Mouse (Mus musculus) T-helper 17 cell (primary cell): Measurements from ENCODE around the gene Egflam.

ENCODE experiments used
- in situ Hi-C, 2 experiments: fragments of 300-600 bp; cut with MboI, MseI; formaldehyde crosslinking; loops; 1 replicate in 1 of 2; 2 replicates in 1 of 2; pipeline ENCODE4 v1.15.1; 2025; ENCODE audit warnings: high pct_unique_total_duplicates in 2 of 2

Gene Egflam

DNA sequence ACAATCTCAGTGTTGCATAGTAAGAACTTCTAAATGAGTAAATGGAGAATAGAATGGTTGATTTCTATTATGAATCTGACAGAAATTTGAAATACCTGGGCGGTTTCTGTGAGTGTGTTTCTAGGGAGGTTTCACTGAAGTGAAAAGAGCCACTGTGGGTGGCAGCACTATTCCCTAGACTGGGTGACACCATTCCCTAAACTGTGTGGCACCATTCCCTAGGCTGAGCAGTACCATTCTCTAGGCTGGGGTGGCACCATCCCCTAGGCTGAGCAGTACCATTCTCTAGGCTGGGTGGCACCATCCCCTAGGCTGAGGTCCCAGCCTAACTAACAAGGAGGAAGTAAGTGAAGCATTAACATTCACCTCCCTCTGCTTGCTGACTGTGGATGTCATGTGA lies 103.0 kb downstream of the Egflam start:
- in situ Hi-C loops, result no loop called here

- in situ Hi-C loops, result no loop called here
These were observed 105.3 kb downstream of the Egflam start for GRCm38 (mm10) chr15:7292854-7293253.

DNA sequence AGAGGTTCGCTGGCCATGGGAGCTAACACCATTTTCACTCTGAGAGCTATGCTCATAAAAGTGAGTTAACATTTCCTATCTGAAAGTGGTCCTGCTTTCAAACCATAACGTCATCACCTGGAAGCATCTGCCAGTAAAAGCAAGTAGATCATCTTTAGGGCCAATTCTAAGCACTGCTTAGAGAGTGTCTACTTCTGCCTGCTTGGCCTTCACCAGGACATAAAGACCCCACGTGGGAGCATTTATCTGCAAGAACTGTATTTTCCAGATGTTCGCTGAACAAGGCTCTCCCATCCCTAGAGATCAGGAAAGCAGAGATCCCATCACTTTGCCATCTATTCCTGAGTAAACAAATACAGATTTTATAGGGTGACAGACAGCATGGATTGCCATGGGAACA lies 108.2 kb downstream of the Egflam start:
- in situ Hi-C loops, result no loop called here

DNA sequence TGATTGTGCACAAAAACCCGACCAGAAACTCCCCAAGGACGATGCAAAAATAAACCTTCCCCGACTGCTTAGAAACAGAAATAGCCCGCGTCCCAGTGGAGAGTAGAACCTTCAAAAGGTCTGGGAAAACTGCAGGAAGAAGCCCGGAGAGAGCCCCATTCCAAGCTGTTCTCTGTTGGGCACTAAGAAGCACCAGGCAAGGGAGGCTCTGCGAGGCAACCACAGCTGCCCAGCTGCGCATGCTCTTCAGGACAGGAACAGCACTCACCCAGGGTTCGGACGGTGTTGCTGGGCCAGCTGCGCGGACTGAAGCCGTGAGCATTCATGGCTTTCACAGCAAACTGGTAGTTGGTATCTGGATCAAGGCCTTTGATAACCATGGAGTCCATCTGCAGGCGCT lies 108.7 kb downstream of the Egflam start:
- in situ Hi-C loops, result no loop called here

GRCm38 (mm10) chr15:7288841-7289424 lies 109.3 kb downstream of the Egflam start:
- in situ Hi-C loops, result no loop called here

DNA sequence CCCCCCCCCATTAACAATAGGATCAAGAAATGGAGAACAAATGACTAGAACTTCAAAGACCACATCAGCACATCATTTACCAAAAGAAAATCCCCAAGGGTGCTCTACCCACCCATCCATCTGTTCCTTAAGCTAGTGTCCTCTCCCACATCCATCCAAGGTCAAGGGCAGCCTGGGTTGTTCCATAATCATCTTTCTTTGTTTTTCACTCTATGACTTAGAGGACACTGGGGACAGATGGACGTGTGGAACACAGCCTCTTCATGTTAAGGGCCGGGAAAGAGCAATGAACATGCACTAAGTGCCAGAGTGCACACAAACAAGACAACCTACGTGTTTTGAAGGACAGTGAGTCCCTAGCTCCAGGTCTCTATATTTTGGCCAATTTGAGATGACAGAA lies 110.3 kb downstream of the Egflam start:
- in situ Hi-C loops, result no loop called here

GRCm38 (mm10) chr15:7281579-7281978 lies 116.6 kb downstream of the Egflam start:
- in situ Hi-C loops, result no loop called here

GRCm38 (mm10) chr15:7263822-7264221 lies 134.4 kb downstream of the Egflam start:
- in situ Hi-C loops, result no loop called here

- in situ Hi-C loops, result no loop called here
These were observed 134.9 kb downstream of the Egflam start for GRCm38 (mm10) chr15:7263339-7263738.

DNA sequence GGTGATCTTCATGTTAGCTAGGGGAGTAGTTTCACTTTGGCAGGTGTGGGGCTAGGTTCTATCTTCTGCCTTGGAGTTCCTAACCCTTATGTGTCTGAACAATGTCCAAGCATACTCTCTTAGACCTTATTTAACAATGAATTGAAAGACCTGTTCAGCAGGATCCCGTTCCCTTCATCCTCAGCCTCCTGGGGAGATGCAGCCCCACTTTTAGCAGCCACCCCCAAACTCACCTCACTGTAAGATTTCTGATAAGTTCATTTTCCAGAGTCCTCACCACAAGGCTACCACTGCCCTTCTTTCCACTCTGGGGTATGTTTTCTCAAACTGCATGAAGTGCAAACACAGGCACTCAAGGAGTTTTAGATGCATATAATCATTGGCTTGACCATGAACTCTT lies 136.8 kb downstream of the Egflam start:
- in situ Hi-C loops, result no loop called here

DNA sequence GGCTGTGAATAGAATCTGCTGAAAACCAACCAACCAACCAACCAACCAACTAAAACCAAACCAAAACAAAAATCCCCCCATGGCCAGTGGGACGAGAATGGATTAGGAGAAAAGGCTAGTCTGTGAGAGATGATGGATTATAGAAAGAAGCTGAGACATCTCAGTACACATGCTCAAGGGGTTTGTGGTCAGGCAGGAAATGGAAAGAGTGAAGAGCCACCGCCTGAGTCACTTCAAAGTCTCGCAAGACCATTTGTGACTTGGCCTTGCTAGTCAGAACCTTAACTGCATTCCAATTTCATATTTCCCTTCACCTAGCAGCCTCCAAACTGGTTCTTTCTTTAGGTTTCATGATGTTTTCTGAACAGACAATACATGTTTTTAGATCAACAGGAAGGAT lies 141.6 kb downstream of the Egflam start:
- in situ Hi-C loops, result no loop called here

GRCm38 (mm10) chr15:7253326-7253725 lies 144.9 kb downstream of the Egflam start:
- in situ Hi-C loops, result no loop called here

- in situ Hi-C loops, result no loop called here
These were observed 146.0 kb downstream of the Egflam start for GRCm38 (mm10) chr15:7252106-7252636.

GRCm38 (mm10) chr15:7251042-7251441 lies 147.2 kb downstream of the Egflam start:
- in situ Hi-C loops, result no loop called here

- in situ Hi-C loops, result no loop called here
These were observed 149.0 kb downstream of the Egflam start for GRCm38 (mm10) chr15:7249216-7249615.

GRCm38 (mm10) chr15:7247321-7247720 lies 150.9 kb downstream of the Egflam start:
- in situ Hi-C loops, result no loop called here

DNA sequence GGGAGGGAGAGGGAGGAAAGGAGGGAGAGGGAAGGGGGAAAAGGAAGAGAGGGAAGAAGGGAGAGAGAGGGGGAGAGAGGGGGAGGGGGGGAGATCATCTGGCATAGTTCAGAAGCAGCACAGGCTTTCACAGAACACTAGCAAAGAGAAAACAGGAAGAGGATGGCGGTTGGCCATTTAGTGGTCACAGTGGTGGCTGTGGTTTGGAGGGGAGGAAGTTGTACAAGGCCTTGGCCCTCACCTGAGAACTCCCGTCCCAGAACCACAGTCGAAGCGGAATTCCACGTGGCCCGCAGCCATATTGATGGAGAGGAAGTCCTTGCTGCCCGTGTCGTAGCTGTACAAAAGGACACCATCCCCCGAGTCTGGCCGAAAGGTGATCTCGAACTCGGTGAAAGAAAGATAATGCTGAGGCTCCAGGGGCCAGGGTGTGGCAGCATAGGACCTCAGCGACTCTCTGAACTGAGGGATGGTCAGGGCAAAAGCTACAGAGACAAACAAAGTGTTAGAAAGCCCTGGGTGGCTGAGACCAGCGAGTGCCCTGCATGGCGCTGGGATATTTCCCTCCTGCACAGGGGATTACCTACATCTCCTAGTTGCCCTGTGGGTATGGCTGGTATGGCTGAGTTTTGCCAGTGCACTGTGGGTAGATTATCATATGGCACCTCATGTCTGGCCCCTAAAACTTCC lies 155.9 kb downstream of the Egflam start:
- in situ Hi-C loops, result no loop called here

DNA sequence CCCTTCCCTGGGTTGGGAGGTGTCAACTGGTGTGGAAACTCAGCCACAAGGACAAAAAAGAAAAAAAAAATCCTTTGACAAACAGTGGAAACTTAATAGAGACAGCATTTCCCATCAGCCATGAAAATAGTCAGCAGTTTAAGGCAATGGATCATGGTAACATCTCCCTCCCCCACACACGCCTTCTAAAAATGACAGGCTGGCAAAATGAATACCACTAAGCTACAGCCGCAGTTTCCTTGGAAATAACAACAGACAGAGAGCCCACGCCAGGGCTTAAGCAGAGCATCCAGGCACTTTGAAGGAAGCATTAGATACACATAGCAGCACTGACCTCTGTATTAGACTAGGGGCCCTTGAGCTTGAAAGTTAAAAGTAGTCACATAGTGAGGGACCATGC lies 157.2 kb downstream of the Egflam start:
- in situ Hi-C loops, result no loop called here

GRCm38 (mm10) chr15:7239904-7240303 lies 158.3 kb downstream of the Egflam start:
- in situ Hi-C loops, result no loop called here

DNA sequence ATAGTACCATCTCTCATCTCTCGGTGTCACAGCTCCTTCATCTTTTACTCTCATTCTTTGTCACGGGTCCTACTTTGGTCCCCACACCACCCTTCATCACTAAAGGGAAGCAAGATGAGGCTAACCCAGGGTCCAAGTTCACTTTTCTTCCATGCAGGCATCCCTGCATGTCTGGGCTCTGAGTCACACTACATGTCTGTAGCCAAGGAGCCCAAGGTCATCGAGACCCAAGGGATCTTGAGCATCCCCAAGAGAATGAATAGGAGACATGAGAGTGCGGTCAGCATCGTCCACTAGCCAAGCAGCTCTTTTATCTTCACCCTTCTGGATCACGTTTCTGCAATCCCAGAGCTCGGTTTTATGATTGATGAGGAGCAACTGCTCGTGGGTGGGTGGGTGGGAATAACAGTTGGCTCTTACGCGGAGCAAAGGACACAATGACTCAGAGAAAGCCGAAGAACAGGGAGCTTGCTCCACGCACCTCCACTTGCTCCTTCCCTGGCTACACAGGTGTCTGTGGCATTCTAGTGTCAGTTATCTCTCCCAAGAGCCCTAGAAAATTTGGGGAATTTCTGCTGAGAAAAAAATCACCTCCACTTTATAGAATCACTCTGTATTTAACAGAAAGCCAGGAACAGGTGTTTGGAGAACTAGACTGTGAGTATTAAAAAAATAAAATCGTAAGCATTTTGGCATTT lies 164.7 kb downstream of the Egflam start:
- in situ Hi-C loops, result no loop called here

DNA sequence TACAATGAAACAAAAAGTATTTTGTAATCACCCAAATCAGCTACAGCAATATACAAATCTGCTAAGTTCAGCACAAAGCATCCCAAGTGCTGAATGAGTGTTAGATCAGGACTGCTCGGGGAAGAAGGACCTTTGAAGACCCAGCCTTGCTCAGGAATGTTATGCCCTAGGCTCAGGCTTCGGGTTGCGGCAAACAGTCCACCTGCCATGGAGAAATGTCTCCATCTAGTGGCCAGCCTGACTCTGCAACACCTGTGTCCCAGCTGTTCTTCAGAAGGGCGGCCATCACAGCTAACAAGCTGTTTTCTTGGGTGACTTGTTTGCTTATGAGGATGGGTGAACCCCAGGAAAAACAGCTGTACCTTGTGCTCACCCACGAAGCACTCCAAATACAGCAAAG lies 172.0 kb downstream of the Egflam start:
- in situ Hi-C loops, result loop anchor here in 1 of 2 experiments (10.0 kb wide), 1 partner anchor 391 kb away; no protein-coding TSS in a partner anchor

GRCm38 (mm10) chr15:7224151-7224775 lies 173.9 kb downstream of the Egflam start:
- in situ Hi-C loops, result loop anchor here (5.0 to 10.0 kb wide), 2 partner anchors 317 to 389 kb away; no protein-coding TSS in a partner anchor
